Mouse (Mus musculus) c-Kit-negative CD71-positive TER-119-positive erythroid progenitor cells, embryonic 14.5 days (primary cell): ENCODE measurements around the gene Cfhr2.
"Not testable (repeated sequence)": the region's sequence is repeated elsewhere in the genome, so short reads cannot be mapped to it uniquely, and the experiment has no call there.

Experiments used
- DNase-seq: peaks from one replicate; pipeline ENCODE4 v3.0.0-alpha.2; 2013; ENCODE audit warnings: low read depth, low spot score

Cfhr2 gene

GRCm38 (mm10) chr1:139858548-139858947 is at the start of gene Cfhr2:
TSS of gene Cfhr2 (minus strand) at chr1:139858702.
- DNase-seq, result no peak

- no peak for DNase-seq
Observed at GRCm38 (mm10) chr1:139863751-139864150, 5.2 kb upstream of the Cfhr2 start.

GRCm38 (mm10) chr1:139860176-139860575 is 1.7 kb upstream of the Cfhr2 start:
- no peak for DNase-seq

- no peak for DNase-seq
Observed at GRCm38 (mm10) chr1:139839699-139840098, 18.8 kb downstream of the Cfhr2 start.

GRCm38 (mm10) chr1:139839290-139839689 is 19.2 kb downstream of the Cfhr2 start:
- no peak for DNase-seq

- DNase-seq, result no peak
Observed at GRCm38 (mm10) chr1:139808594-139808993, 49.9 kb downstream of the Cfhr2 start.

- DNase-seq, result no peak
Observed at GRCm38 (mm10) chr1:139781143-139781542, 77.4 kb downstream of the Cfhr2 start, which contains the start of gene Gm4788. TSS of gene Gm4788 (minus strand) at chr1:139781243.

GRCm38 (mm10) chr1:139769913-139770312 is 88.6 kb downstream of the Cfhr2 start:
- DNase-seq, result not testable (repeated sequence)
